Mouse (Mus musculus): Measurements from ENCODE around the gene Dync1i2.

The Dync1i2 gene

DNA sequence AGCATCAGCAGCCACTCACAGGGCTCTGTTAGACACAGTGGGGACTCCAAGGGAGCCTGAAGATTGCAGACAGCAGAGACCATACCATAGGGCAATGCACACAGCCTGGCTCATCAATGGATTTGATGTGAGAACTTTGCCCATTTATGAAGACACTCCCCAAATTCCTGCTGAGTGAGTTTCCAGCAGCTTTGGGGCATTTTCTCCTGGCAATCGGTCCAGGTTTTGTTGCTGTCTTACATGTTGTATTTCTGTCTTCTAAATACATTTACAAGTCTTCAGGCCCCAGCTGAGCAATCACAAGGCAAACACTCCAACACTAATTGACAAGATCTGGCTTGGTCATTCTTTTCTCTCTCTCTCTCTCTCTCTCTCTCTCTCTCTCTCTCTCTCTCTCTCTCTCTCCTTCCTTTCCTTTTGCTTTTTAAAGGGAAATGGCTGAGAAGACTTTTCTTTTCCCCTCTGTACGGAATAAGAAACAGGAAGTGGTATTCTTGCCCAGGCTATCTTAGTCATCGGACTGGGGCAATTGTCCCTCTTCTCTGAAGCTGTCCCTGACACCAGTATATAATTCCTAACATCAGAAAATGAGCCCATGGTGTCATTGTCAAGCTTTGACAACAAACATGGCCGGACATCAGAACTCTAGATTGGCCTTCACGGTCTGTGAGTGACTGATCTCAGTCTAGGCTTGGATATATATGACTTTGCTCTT lies 2.3 kb upstream of the Dync1i2 start:
- DNase-seq: no peak

GRCm38 (mm10) chr2:71211096-71211495 lies 410 bp upstream of the Dync1i2 start:
- DNase-seq: no peak

- no peak for DNase-seq
Observed at GRCm38 (mm10) chr2:71212360-71212726, 837 bp downstream of the Dync1i2 start.

- no peak for DNase-seq
Observed at GRCm38 (mm10) chr2:71221020-71221419, 9.5 kb downstream of the Dync1i2 start.

DNA sequence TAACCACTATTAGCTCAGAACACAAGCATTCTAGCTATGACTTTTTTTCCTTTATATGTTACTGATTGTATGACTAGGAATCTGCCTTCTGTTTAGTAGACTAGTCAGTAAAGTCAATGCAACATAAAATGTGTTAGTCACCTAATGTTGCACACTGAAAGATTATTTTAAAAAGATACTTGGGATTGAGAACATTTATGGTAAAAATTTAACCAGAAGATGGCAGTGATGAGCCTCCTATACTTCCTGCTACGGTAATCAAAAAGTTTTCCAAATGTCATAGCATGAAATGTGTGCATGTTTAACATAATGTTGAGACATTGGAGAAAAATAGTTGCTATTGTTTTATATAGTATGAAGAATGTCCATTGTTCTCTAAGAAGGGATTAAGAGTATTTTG lies 15.9 kb downstream of the Dync1i2 start:
- DNase-seq: no peak

DNA sequence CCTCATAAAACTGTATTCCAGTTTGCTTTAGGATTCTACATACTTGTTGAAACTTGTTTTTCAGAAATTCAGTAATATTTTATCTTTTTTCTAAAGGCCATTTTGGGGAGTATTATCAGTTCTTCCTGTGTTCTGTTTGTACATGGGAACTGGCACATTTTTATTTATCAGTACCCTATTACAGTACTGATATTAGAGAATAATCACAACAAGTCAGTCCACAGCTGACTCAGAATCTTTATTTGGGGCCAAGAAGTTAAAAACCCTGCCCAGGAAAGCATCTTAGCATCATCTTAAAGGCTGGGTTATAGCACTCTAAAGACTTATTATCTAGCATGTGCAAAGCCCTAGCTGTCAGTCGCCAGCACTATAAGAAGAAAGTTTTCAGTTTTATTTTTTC lies 18.1 kb downstream of the Dync1i2 start:
- DNase-seq: no peak

DNA sequence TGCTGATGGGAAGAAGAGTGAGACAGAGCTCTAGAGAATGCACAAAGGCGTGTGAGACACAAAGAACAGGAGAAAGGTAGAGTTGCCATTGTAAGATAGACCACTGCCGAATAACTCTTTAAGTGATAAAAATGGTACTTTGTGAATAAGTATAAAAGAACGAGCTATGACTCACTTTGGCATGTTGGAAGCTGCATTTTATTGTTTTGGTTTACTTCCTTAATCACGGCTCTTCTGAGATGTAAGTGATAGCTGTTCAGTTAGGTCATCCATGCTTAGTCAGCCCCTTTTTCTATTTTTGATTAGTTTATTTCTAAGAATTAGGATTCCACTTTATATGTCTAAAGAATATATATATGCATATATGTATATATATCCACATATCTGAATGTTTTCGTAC lies 20.4 kb downstream of the Dync1i2 start:
- DNase-seq: no peak

GRCm38 (mm10) chr2:71232976-71233375 lies 21.5 kb downstream of the Dync1i2 start:
- no peak for DNase-seq

- no peak for DNase-seq
Observed at GRCm38 (mm10) chr2:71235420-71235819, 23.9 kb downstream of the Dync1i2 start.

DNA sequence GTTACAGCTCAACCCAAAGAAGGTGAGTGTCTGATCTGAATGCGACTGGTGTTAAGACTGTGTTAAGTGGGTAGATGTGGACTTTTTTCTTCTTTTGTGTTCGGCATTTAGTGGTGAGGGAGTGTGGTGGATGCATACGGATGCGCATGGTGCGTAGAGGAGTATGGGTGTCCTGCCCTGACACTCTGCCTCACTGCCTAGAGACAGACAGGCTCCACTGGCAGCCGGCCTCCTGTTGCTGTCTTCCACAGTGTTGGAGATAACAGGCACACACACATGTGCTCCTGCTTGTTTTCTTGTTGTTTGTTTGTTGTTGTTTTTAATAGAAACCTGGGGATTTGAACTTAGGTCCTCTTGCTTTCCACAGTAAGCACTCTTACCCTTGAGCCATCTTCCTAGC lies 24.5 kb downstream of the Dync1i2 start:
- DNase-seq: no peak

DNA sequence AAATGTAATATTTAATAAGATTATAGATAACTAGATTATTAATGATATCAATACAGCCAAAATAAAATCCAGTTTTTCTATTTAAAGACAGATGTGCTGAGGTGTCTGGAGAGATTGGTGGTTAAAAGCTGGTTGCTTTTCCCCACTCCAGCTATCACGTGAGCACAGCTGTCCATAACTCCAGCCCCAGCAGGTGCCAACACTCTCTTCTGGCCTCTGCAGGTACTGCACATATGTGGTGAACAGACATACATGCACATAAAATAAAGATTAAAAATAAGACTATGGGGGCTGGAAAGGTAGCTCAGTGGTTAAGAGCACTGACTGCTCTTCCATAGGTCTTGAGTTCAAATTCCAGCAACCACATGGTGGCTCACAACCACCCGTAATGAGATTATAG lies 30.0 kb downstream of the Dync1i2 start:
- no peak for DNase-seq

DNA sequence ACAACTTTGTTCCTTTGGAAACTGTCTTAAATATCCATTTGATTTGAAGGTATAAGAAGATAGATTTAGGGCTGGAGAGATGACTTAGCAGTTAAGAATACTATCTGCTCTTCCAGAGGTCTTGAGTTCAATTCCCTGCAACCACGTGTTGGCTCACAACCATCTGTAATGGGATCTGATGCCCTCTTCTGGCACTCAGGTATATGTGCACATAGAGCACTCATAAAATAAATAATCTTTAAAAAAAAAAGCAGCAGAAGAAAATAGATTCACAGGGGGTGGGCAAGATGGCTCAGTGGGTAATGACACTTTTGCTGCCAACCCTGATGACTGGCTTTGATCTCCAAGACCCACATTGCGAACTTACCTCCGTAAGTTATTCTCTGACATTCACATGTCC lies 30.7 kb downstream of the Dync1i2 start:
- DNase-seq: no peak

GRCm38 (mm10) chr2:71243058-71243672 lies 31.7 kb downstream of the Dync1i2 start:
- DNase-seq: no peak

DNA sequence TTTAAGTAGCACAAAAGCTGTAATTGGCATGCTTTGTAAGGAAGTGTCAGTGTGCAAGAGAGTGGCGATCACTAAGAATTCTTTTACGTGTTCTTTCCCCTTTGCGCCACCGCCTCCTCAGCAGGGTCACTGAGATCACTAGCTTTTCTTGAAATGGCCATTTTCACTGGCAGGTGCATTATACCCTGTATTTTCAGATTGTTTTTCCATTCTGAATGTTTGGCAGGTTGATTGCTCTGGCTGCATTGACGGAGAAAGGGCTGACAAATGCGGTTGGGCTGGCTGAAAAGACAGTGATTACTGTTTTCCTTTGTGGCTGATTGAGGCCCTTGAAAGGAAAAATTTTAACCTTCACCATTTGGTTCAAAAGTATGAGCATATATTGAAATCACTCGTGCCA lies 33.3 kb downstream of the Dync1i2 start:
- no peak for DNase-seq

- no peak for DNase-seq
Observed at GRCm38 (mm10) chr2:71245416-71245815, 33.9 kb downstream of the Dync1i2 start.

DNA sequence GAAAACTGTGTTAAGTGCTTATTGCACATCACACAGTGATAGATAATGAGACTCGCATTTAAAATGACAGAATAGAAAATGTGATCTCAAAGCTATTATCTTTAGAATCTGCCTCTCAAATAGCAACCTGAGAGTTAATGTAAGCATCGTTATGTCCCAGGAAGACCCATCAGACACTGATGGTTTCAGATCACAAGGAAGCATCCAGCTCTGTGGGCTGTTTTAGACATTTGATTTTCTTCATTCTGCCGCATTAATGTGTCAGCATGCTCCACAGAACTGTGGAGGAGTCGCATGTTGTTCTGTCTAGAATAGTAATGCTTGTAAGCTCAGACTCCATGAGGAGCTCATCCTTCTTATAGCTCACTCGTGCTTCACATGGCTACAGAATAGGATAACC lies 34.6 kb downstream of the Dync1i2 start:
- DNase-seq: no peak

GRCm38 (mm10) chr2:71248071-71248470 lies 36.6 kb downstream of the Dync1i2 start:
- no peak for DNase-seq

DNA sequence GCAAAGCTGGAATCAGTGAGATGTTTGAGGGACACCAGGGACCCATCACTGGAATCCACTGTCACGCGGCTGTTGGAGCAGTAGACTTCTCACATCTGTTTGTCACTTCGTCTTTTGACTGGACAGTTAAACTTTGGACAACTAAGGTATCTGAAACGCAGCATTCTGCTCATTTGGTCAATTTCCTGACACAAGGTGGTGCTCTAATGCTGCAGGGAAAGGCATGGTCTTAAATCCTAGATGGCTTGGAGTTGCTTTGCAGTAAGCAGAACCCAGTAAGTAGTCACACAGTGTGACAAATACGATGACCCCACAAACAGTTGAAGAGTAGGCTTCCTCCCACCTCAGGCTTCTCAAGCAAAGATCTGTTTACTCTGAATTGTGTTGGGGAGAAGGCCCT lies 39.3 kb downstream of the Dync1i2 start:
- no peak for DNase-seq

DNA sequence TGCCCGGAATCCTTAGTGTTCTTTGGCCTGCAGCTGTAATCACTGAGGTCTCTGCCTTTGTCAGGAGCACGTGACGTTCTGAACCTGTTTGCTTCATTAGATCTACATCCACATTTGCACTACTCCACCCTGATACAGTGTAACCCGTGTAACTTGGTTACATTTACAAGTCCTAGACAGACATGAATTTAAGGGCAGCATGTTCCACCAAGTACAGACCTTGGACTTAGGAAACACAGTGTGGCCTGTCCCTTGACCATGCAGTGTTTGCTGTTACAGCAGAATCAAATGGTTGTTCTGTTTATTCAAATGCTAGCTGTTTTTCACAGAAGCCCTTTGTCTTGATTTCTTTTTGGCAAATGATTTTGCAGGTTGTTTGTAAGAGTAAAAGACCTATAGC lies 43.3 kb downstream of the Dync1i2 start:
- DNase-seq: no peak

GRCm38 (mm10) chr2:71256581-71256980 lies 45.1 kb downstream of the Dync1i2 start:
- no peak for DNase-seq

DNA sequence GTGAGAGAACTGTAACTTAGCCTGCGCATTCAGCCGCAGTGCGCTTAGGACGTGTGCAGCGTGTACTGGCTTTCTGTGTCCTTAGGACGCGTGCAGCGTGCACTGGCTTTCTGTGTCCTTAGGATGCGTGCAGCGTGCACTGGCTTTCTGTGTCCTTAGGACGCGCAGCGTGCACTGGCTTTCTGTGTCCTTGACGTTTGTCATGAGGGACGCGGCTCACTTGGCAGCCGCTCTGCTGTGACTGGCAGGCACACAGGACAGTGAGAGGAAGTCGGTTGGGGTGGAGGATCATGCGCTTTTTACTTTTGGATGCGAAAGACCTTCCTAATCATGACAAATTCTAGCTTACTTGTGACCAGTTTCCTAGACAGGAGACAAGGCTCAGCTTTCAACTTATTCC lies 53.1 kb downstream of the Dync1i2 start:
- no peak for DNase-seq

DNA sequence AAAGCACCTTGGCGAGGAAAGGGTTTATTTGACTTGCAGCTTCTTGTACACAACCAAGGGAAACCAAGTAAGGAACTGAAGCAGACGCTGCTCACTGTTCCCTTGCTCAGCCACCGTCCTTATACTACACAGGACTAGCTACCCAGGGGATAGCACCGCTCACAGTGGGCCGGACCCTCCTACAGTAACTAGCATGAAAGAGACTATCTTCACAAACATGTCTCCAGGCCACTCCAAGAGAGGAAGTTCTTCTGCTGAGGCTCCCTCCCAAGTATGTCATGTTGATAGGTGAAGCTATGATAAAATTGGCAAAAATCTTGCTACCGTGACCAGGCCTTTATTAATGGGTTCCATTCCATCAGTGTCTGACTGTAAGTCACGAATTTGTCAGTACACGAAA lies 57.2 kb downstream of the Dync1i2 start:
- DNase-seq: no peak

GRCm38 (mm10) chr2:71269332-71269731 lies 57.8 kb downstream of the Dync1i2 start:
- DNase-seq: no peak

GRCm38 (mm10) chr2:71270085-71270484 lies 58.6 kb downstream of the Dync1i2 start:
- DNase-seq: no peak
